Mouse (Mus musculus) thymus, adult 2 months (tissue): ENCODE results near the gene Gm11060. TPM values are rescaled to one million over a fixed set of nuclear protein-coding genes. Genes with fewer than 3 reads are reported as not detected.

Source experiments
- DNase-seq: peaks from one replicate; pipeline ENCODE4 v3.0.0; 2021
- H3K27ac ChIP-seq: fragments of 200-500 bp; 2 replicates; pipeline ENCODE4 v1.5.1; 2012; ENCODE audit warnings: low read length, control low read depth; ENCODE audit not compliant: control insufficient read depth, insufficient read depth
- H3K27me3 ChIP-seq: fragments of 200-500 bp; 2 replicates; pipeline ENCODE4 v1.6.1; 2012; ENCODE audit warnings: mild to moderate bottlenecking, low read length, moderate library complexity, mixed read lengths; ENCODE audit not compliant: control insufficient read depth, insufficient read depth
- H3K36me3 ChIP-seq: fragments of 200-500 bp; 2 replicates; pipeline ENCODE4 v1.6.1; 2012; ENCODE audit warnings: mild to moderate bottlenecking, low read length, moderate library complexity; ENCODE audit not compliant: control insufficient read depth, insufficient read depth
- H3K4me1 ChIP-seq: fragments of 200-500 bp; replicated peaks from 2 replicates; pipeline ENCODE4 v1.6.1; 2012; ENCODE audit warnings: low read length; ENCODE audit not compliant: control insufficient read depth, insufficient read depth
- H3K4me3 ChIP-seq: fragments of 200-500 bp; 2 replicates; pipeline ENCODE4 v1.5.1; 2012; ENCODE audit warnings: mild to moderate bottlenecking, low read length, control low read depth, moderate library complexity; ENCODE audit not compliant: control insufficient read depth, insufficient read depth
- CTCF ChIP-seq: fragments of 200-500 bp; IDR thresholded peaks from 2 replicates; pipeline ENCODE4 v1.5.1; 2012; ENCODE audit warnings: mild to moderate bottlenecking, control low read depth, low read length, moderate library complexity, borderline replicate concordance; ENCODE audit not compliant: control insufficient read depth, poor library complexity, insufficient read depth; ENCODE audit errors: extremely low read depth
- POLR2A ChIP-seq: fragments of 200-500 bp; IDR thresholded peaks from 2 replicates; pipeline ENCODE4 v1.6.1; 2012; ENCODE audit warnings: mild to moderate bottlenecking, low read length, control low read depth, moderate library complexity; ENCODE audit not compliant: control insufficient read depth, poor library complexity, insufficient read depth; ENCODE audit errors: extremely low read depth
- WGBS: fragments of 180-500 bp; shearing (Covaris S2); methylation state at CpG from one replicate; pipeline ENCODE4 v1.1.7; 2018; 5-methylcytosine and 5-hydroxymethylcytosine counted together
- polyA plus RNA-seq: library from polyadenylated mRNA; depleted of rRNA; stranded (reverse); fragments of >200 nt; gene quantifications from 2 replicates; pipeline ENCODE4 v1.2.3, GENCODE M21; 2012; rRNA removed

The Gm11060 gene
- polyA plus RNA-seq, 1 experiment = not detected

- Histone ChIP-seq H3K27me3 (peaks cover 18% of the 10 kb centered on the region), H3K36me3 (no peaks in the 10 kb centered on the region), H3K4me3 (no peak overlapping the region), H3K4me1 (no peaks in the 10 kb centered on the region), H3K27ac (no peak overlapping the region)
- TF ChIP-seq CTCF (no peak), POLR2A (no peak)
- no peak for DNase-seq
- WGBS = 9% methylated on average over 19 of the region's 19 CpGs
These were observed 42.5 kb downstream of the Gm11060 start for GRCm38 (mm10) chr2:105134296-105134695.

DNA sequence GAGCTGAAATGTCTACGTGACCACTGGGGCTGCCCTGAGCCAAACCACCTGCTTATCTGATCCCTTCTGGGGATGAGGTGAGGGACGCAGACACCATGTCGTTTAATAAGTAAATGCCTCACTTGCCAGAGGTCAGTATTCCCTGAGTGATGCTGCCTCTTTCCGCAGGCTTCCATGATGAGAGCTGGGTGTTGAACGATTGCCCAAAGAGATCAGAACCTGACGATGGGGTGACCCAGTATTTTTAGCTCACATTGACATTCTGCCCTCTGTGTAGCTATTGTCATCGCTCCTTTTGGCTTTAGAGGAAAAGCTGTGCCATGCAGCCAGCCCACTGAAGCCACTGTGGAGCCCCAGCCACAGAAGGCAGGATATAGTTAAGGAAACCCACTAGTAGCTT, 47.7 kb downstream of the Gm11060 start:
- 70% methylated on average over 7 of the region's 7 CpGs for WGBS
- Histone ChIP-seq H3K4me1 (no peaks in the 10 kb centered on the region), H3K4me3 (no peak overlapping the region), H3K27ac (no peak overlapping the region), H3K36me3 (no peaks in the 10 kb centered on the region), H3K27me3 (no peaks in the 10 kb centered on the region)
- DNase-seq = no peak
- TF ChIP-seq CTCF = no peak
- no peak for TF ChIP-seq POLR2A

GRCm38 (mm10) chr2:105141371-105141770, 49.6 kb downstream of the Gm11060 start:
- Histone ChIP-seq H3K4me1 (no peaks in the 10 kb centered on the region), H3K27me3 (no peaks in the 10 kb centered on the region), H3K4me3 (no peak overlapping the region), H3K36me3 (no peaks in the 10 kb centered on the region), H3K27ac (no peak overlapping the region)
- 80% methylated on average over 7 of the region's 7 CpGs for WGBS
- no peak for DNase-seq
- no peak for TF ChIP-seq POLR2A

Other genes with a start within 250 kb of the Gm11060 start
- gene Prrg4, start 242.1 kb upstream of the Gm11060 start, polyA plus RNA-seq = 2.4 TPM in 2 replicates
- gene Ccdc73, start 224.2 kb upstream of the Gm11060 start, polyA plus RNA-seq = 0.77 TPM in 1 of 2 replicates, not detected in the other
- gene Eif3m, start 74.9 kb upstream of the Gm11060 start, polyA plus RNA-seq = 46.0 and 48.9 TPM in 2 replicates
- gene Wt1, start 34.5 kb downstream of the Gm11060 start, polyA plus RNA-seq = 2.0 and 3.9 TPM in 2 replicates
- 0.24 and 0.94 TPM in 2 replicates for gene Them7, start 132.3 kb downstream of the Gm11060 start, polyA plus RNA-seq